Mouse (Mus musculus): ENCODE data around the gene Bhlha9. TPM values are rescaled to one million over a fixed set of nuclear protein-coding genes. Genes with fewer than 3 reads are reported as not detected.

Bhlha9 gene
- 0.14 TPM in 1 of 2 replicates, not detected in the other for polyA plus RNA-seq (2014; fragmentation: Nextera tagmentation; extraction: Ambion mirVana)

GRCm38 (mm10) chr11:76671871-76672475 lies at the start of gene Bhlha9:
Gene Bhlha9 (plus strand): TSS chr11:76672470.
- Histone ChIP-seq H3K36me3 (ENCODE audit: control insufficient read depth, insufficient read depth, low read length) (no peaks in the 10 kb centered on the region), H3K27ac (ENCODE audit: low read depth, low read length) (no peak within 1 kb of the TSS), H3K4me1 (ENCODE audit: control insufficient read depth, insufficient read depth, low read length) (peaks cover 4% of the 10 kb centered on the region; the same call in 1 of the 2 replicates), H3K4me3 (ENCODE audit: low read depth, low read length) (peak within 1 kb of the TSS; percentile 26), H3K27me3 (ENCODE audit: control insufficient read depth, insufficient read depth, low read length) (peaks cover 48% of the 10 kb centered on the region), H3K9me3 (ENCODE audit: control insufficient read depth, low read length) (no peaks in the 10 kb centered on the region), H3K4me2 (peak within 1 kb of the TSS; percentile 46), H3K9ac (ENCODE audit: low read length) (no peak within 1 kb of the TSS)
- peak; percentile 83 for DNase-seq (ENCODE audit: low spot score, missing footprints)
- 56% methylated on average over 15 of the region's 15 CpGs for WGBS
- no peak for ATAC-seq (ENCODE audit: low FRiP score)

GRCm38 (mm10) chr11:76622566-76623205 lies 49.6 kb upstream of the Bhlha9 start:
- ATAC-seq (ENCODE audit: low FRiP score): peak; percentile 46
- Histone ChIP-seq H3K27me3 (ENCODE audit: control insufficient read depth, insufficient read depth, low read length) (peaks cover 20% of the 10 kb centered on the region), H3K4me3 (ENCODE audit: low read depth, low read length) (peak overlapping the region; percentile 63), H3K9ac (ENCODE audit: low read length) (peak overlapping the region; percentile 54), H3K4me1 (ENCODE audit: control insufficient read depth, insufficient read depth, low read length) (peaks cover 15% of the 10 kb centered on the region), H3K27ac (ENCODE audit: low read depth, low read length) (no peak overlapping the region), H3K9me3 (ENCODE audit: control insufficient read depth, low read length) (no peaks in the 10 kb centered on the region), H3K36me3 (ENCODE audit: control insufficient read depth, insufficient read depth, low read length) (no peaks in the 10 kb centered on the region), H3K4me2 (peak overlapping the region; percentile 99)
- peak; percentile 96 for DNase-seq (ENCODE audit: low spot score, missing footprints)
- under 1% methylated on average over 65 of the region's 66 CpGs for WGBS

- peak overlapping the region; percentile 63 for H3K4me3 ChIP-seq (ENCODE audit: low read depth, low read length)
- peaks cover 15% of the 10 kb centered on the region for H3K4me1 ChIP-seq (ENCODE audit: control insufficient read depth, insufficient read depth, low read length)
- DNase-seq (ENCODE audit: low spot score, missing footprints): peak; percentile 91
- no peak overlapping the region for H3K27ac ChIP-seq (ENCODE audit: low read depth, low read length)
- ATAC-seq (ENCODE audit: low FRiP score): peak; percentile 89
- H3K36me3 ChIP-seq (ENCODE audit: control insufficient read depth, insufficient read depth, low read length): no peaks in the 10 kb centered on the region
- WGBS: under 1% methylated on average over 68 of the region's 72 CpGs
- H3K9ac ChIP-seq (ENCODE audit: low read length): peak overlapping the region; percentile 65
- no peaks in the 10 kb centered on the region for H3K9me3 ChIP-seq (ENCODE audit: control insufficient read depth, low read length)
- peaks cover 20% of the 10 kb centered on the region for H3K27me3 ChIP-seq (ENCODE audit: control insufficient read depth, insufficient read depth, low read length)
- peak overlapping the region; percentile 99 for H3K4me2 ChIP-seq
Measured at GRCm38 (mm10) chr11:76623206-76623961, 48.9 kb upstream of the Bhlha9 start.

GRCm38 (mm10) chr11:76624071-76624470 lies 48.2 kb upstream of the Bhlha9 start:
- no peak for ATAC-seq (ENCODE audit: low FRiP score)
- Histone ChIP-seq H3K36me3 (ENCODE audit: control insufficient read depth, insufficient read depth, low read length) (no peaks in the 10 kb centered on the region), H3K27ac (ENCODE audit: low read depth, low read length) (no peak overlapping the region), H3K9me3 (ENCODE audit: control insufficient read depth, low read length) (no peaks in the 10 kb centered on the region), H3K4me3 (ENCODE audit: low read depth, low read length) (peak overlapping the region; percentile 63; the same call in 1 of the 2 replicates), H3K9ac (ENCODE audit: low read length) (no peak overlapping the region), H3K27me3 (ENCODE audit: control insufficient read depth, insufficient read depth, low read length) (peaks cover 20% of the 10 kb centered on the region), H3K4me2 (peak overlapping the region; percentile 99), H3K4me1 (ENCODE audit: control insufficient read depth, insufficient read depth, low read length) (peaks cover 15% of the 10 kb centered on the region)
- DNase-seq (ENCODE audit: low spot score, missing footprints): no peak
- WGBS: 64% methylated on average over 10 of the region's 10 CpGs

GRCm38 (mm10) chr11:76624881-76625280 lies 47.4 kb upstream of the Bhlha9 start:
- ATAC-seq (ENCODE audit: low FRiP score) (no peak), DNase-seq (ENCODE audit: low spot score, missing footprints) (peak; percentile 82)
- Histone ChIP-seq H3K4me2 (no peak overlapping the region), H3K27ac (ENCODE audit: low read depth, low read length) (no peak overlapping the region), H3K9me3 (ENCODE audit: control insufficient read depth, low read length) (no peaks in the 10 kb centered on the region), H3K4me3 (ENCODE audit: low read depth, low read length) (no peak overlapping the region), H3K4me1 (ENCODE audit: control insufficient read depth, insufficient read depth, low read length) (peaks cover 15% of the 10 kb centered on the region), H3K9ac (ENCODE audit: low read length) (no peak overlapping the region), H3K27me3 (ENCODE audit: control insufficient read depth, insufficient read depth, low read length) (peaks cover 20% of the 10 kb centered on the region), H3K36me3 (ENCODE audit: control insufficient read depth, insufficient read depth, low read length) (no peaks in the 10 kb centered on the region)
- WGBS: 71% methylated on average over 3 of the region's 3 CpGs

GRCm38 (mm10) chr11:76628613-76629012 lies 43.7 kb upstream of the Bhlha9 start:
- Histone ChIP-seq H3K27me3 (ENCODE audit: control insufficient read depth, insufficient read depth, low read length) (no peaks in the 10 kb centered on the region; the same call in 1 of the 2 replicates), H3K9me3 (ENCODE audit: control insufficient read depth, low read length) (no peaks in the 10 kb centered on the region), H3K4me3 (ENCODE audit: low read depth, low read length) (no peak overlapping the region), H3K4me1 (ENCODE audit: control insufficient read depth, insufficient read depth, low read length) (0 out of 2 replicates have a peak, but pooled peaks cover 3% of the 10 kb centered on the region), H3K9ac (ENCODE audit: low read length) (no peak overlapping the region), H3K36me3 (ENCODE audit: control insufficient read depth, insufficient read depth, low read length) (no peaks in the 10 kb centered on the region), H3K4me2 (no peak overlapping the region), H3K27ac (ENCODE audit: low read depth, low read length) (no peak overlapping the region)
- ATAC-seq (ENCODE audit: low FRiP score): no peak
- WGBS: 70% methylated on average over 5 of the region's 5 CpGs
- no peak for DNase-seq (ENCODE audit: low spot score, missing footprints)

- Histone ChIP-seq H3K4me3 (ENCODE audit: low read depth, low read length) (no peak overlapping the region), H3K9me3 (ENCODE audit: control insufficient read depth, low read length) (no peaks in the 10 kb centered on the region), H3K9ac (ENCODE audit: low read length) (no peak overlapping the region), H3K27me3 (ENCODE audit: control insufficient read depth, insufficient read depth, low read length) (no peaks in the 10 kb centered on the region), H3K4me1 (ENCODE audit: control insufficient read depth, insufficient read depth, low read length) (no peaks in the 10 kb centered on the region), H3K4me2 (no peak overlapping the region), H3K36me3 (ENCODE audit: control insufficient read depth, insufficient read depth, low read length) (no peaks in the 10 kb centered on the region), H3K27ac (ENCODE audit: low read depth, low read length) (no peak overlapping the region)
- WGBS: 60% methylated on average over 2 of the region's 2 CpGs
- ATAC-seq (ENCODE audit: low FRiP score) (no peak), DNase-seq (ENCODE audit: low spot score, missing footprints) (no peak)
Measured at GRCm38 (mm10) chr11:76630023-76630422, 42.2 kb upstream of the Bhlha9 start.

- DNase-seq (ENCODE audit: low spot score, missing footprints): no peak
- WGBS: 83% methylated on average over 5 of the region's 5 CpGs
Measured at GRCm38 (mm10) chr11:76630487-76630886, 41.8 kb upstream of the Bhlha9 start.

More at GRCm38 (mm10) chr11:76630487-76630886, 41.8 kb upstream of the Bhlha9 start:
- H3K27me3 ChIP-seq (ENCODE audit: control insufficient read depth, insufficient read depth, low read length): no peaks in the 10 kb centered on the region
- no peaks in the 10 kb centered on the region for H3K9me3 ChIP-seq (ENCODE audit: control insufficient read depth, low read length)
- H3K4me3 ChIP-seq (ENCODE audit: low read depth, low read length): no peak overlapping the region
- no peak for ATAC-seq (ENCODE audit: low FRiP score)
- no peak overlapping the region for H3K4me2 ChIP-seq
- H3K36me3 ChIP-seq (ENCODE audit: control insufficient read depth, insufficient read depth, low read length): no peaks in the 10 kb centered on the region
- no peak overlapping the region for H3K9ac ChIP-seq (ENCODE audit: low read length)
- no peak overlapping the region for H3K27ac ChIP-seq (ENCODE audit: low read depth, low read length)
- H3K4me1 ChIP-seq (ENCODE audit: control insufficient read depth, insufficient read depth, low read length): no peaks in the 10 kb centered on the region
